ENCODE assay signal across 8 mouse cellular contexts in the genomic region with DNA sequence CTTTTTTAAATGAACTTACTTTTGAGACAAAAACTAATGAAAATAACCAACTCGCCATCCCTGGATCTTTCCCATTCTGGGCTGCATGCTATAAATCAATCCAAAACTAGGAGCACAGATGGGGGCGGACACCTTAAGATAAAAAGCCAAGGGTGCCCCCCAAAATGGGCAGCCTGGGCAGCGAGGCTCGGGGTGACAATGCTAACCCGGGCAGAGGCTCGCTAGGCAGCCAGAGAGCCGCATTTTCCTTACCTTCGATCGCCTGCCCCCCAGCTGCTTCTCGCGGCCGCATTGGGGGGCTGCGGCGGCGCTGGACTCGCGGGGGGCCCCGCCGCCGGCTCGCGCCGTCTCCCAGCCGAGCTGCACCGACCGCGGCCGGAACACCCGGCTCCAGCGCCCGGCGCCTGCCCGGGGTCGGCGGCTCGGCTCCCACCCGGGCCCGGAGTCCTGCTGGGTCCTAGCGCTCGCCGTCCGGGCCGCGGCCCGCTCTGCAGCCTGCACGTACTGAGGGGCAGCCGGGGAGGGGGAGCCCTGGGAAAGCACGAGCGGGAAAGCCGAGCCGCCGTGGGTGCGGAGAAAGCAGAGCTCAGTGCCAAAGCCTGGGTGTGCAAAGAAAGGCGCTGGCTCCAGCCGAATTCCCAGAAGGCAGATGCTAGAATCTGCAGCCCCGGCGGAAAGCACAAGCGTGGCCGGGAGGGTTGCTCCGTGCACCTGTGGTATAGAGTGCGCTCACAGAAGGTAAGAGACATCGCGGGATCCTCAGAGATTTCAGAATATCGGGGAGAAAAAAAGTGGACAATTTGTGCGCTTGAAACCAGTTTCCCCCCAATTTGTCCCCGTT. TPM values are rescaled to one million over a fixed set of nuclear protein-coding genes. Genes with fewer than 3 reads are reported as not detected.
DNase-seq lines count a peak whose midpoint lies in the region; ATAC-seq lines count a peak whose summit lies in the region.

A gene (minus strand): TSS at position 364 of the 841 bp plus-strand sequence.

- no peaks in the 10 kb centered on the region for H3K9me3 ChIP-seq in intestine, embryonic 15.5 days
- no peaks in the 10 kb centered on the region for H3K9me3 ChIP-seq in midbrain, embryonic 10.5 days (replicated peaks)

- DNase-seq in layer of hippocampus, adult 11-12 months (ENCODE audit: low spot score): peak; percentile 60
- DNase-seq in layer of hippocampus, adult 9-10 months (ENCODE audit: low spot score): no peak
- DNase-seq in embryo, embryonic 9.5 days (ENCODE audit: extremely low spot score): peak; percentile 88
- peak; percentile 70 to 82 for DNase-seq in gastrocnemius, postnatal 4 days (ENCODE audit: low spot score in 2 of 2)
- peak; percentile 81 for DNase-seq in left cerebral cortex, postnatal 4 days
- DNase-seq in midbrain, embryonic 10.5 days (ENCODE audit: low spot score): peak; percentile 90
- DNase-seq in right cerebral cortex, postnatal 4 days: peak; percentile 69

- H3K4me3 ChIP-seq in intestine, embryonic 15.5 days (replicated peaks): peak within 1 kb of the TSS; percentile 93
- peak within 1 kb of the TSS; percentile 90 for H3K4me3 ChIP-seq in midbrain, embryonic 10.5 days

- ATAC-seq in intestine, embryonic 15.5 days: peak; percentile 93

- intact Hi-C loops in left cerebral cortex, postnatal 4 days (cut with DNase I): loop anchor here (2.0 to 10.0 kb wide), 4 partner anchors 65 to 469 kb away; no protein-coding TSS in a partner anchor

- H3K9ac ChIP-seq in intestine, embryonic 15.5 days: peak within 1 kb of the TSS; percentile 91

- peaks cover 15% of the 10 kb centered on the region for H3K4me1 ChIP-seq in intestine, embryonic 15.5 days (replicated peaks)
- peaks cover 28% of the 10 kb centered on the region for H3K4me1 ChIP-seq in midbrain, embryonic 10.5 days

- no peaks in the 10 kb centered on the region for H3K36me3 ChIP-seq in intestine, embryonic 15.5 days
- no peaks in the 10 kb centered on the region for H3K36me3 ChIP-seq in midbrain, embryonic 10.5 days

- no peaks in the 10 kb centered on the region for H3K27me3 ChIP-seq in intestine, embryonic 15.5 days (replicated peaks)
- H3K27me3 ChIP-seq in midbrain, embryonic 10.5 days (ENCODE audit: low read depth, poor library complexity, severe bottlenecking): peaks cover 12% of the 10 kb centered on the region; the same call in 1 of the 2 replicates

- peak within 1 kb of the TSS; percentile 89 for H3K4me2 ChIP-seq in intestine, embryonic 15.5 days (replicated peaks)

- H3K27ac ChIP-seq in intestine, embryonic 15.5 days: peak within 1 kb of the TSS; percentile 84
- peak within 1 kb of the TSS; percentile 95 for H3K27ac ChIP-seq in midbrain, embryonic 10.5 days (replicated peaks)

- WGBS in intestine, embryonic 15.5 days: under 1% methylated on average over 60 of the region's 66 CpGs
- WGBS in midbrain, embryonic 10.5 days: under 1% methylated on average over 66 of the region's 66 CpGs

RNA-seq across cellular contexts. Expression of the gene that starts here (rescaled TPM):
- 100 to 1,000 TPM; 184 to 217 TPM for total RNA-seq in gastrocnemius, postnatal 4 days (2021)
- polyA plus RNA-seq in intestine, embryonic 15.5 days (2015; fragmentation: Nextera tagmentation; extraction: Ambion mirVana): 57.3 and 58.6 TPM in 2 replicates
- 10 to 100 TPM; 73.5 to 79.5 TPM for total RNA-seq in left cerebral cortex, postnatal 4 days (2021)
- polyA plus RNA-seq in midbrain, embryonic 10.5 days (2016; fragmentation: Nextera tagmentation; extraction: Ambion mirVana): 51.8 and 63.1 TPM in 2 replicates
